Mouse (Mus musculus): ENCODE data around the gene Tardbp. TPM values are rescaled to one million over a fixed set of nuclear protein-coding genes. Genes with fewer than 3 reads are reported as not detected.

Gene Tardbp
- total and polyA plus RNA-seq, 3 experiments: 211 to 455 TPM; not detected in 1

- no peak for DNase-seq (ENCODE audit: low read depth, low spot score)
- H3K9ac ChIP-seq (ENCODE audit: control insufficient read depth, low read depth, low read length, poor library complexity, severe bottlenecking): no peak within 1 kb of the TSS
- no peaks in the 10 kb centered on the region for H3K79me2 ChIP-seq (ENCODE audit: control insufficient read depth, insufficient read depth, low read length, poor library complexity)
- H3K9me3 ChIP-seq (replicated peaks; ENCODE audit: insufficient read depth, low read length): no peaks in the 10 kb centered on the region
- H3K27ac ChIP-seq (ENCODE audit: control insufficient read depth, low read depth, low read length): no peak within 1 kb of the TSS
- no peaks in the 10 kb centered on the region for H3K27me3 ChIP-seq (ENCODE audit: control insufficient read depth in 1 of 2, insufficient read depth in 2 of 2, low read length in 2 of 2)
- H3K36me3 ChIP-seq (ENCODE audit: control insufficient read depth in 1 of 2, insufficient read depth in 2 of 2, low read length in 2 of 2): no peaks in the 10 kb centered on the region
- H3K4me3 ChIP-seq (ENCODE audit: control insufficient read depth in 1 of 2, insufficient read depth in 1 of 2, low read depth in 2 of 2, low read length in 2 of 2): no peak within 1 kb of the TSS
- 0 out of 4 replicates have a peak, but pooled peaks cover 0 to 3% of the 10 kb centered on the region in 2 experiments for H3K4me1 ChIP-seq (ENCODE audit: control insufficient read depth in 1 of 2, insufficient read depth in 2 of 2, low read length in 2 of 2)
- TF ChIP-seq BHLHE40 (IDR thresholded peaks at IDR 0.05; ENCODE audit: borderline replicate concordance, low read depth, low read length): no peak
- TF ChIP-seq ZKSCAN1 (IDR thresholded peaks at IDR 0.05; ENCODE audit: low read depth, low read length): no peak
- no peak for TF ChIP-seq ETS1 (IDR thresholded peaks at IDR 0.05; ENCODE audit: low read depth, low read length)
- no peak for TF ChIP-seq MXI1 (IDR thresholded peaks at IDR 0.05; ENCODE audit: low read depth, low read length)
- TF ChIP-seq CHD1 (IDR thresholded peaks at IDR 0.05; ENCODE audit: low read depth, low read length): no peak
- TF ChIP-seq MYC (IDR thresholded peaks at IDR 0.05; ENCODE audit: low read depth, low read length): no peak
- TF ChIP-seq GABPA (IDR thresholded peaks at IDR 0.05; ENCODE audit: low read depth, low read length): no peak
- TF ChIP-seq UBTF (IDR thresholded peaks at IDR 0.05; ENCODE audit: borderline replicate concordance, insufficient read depth, low read depth, low read length): no peak
- no peak for TF ChIP-seq CTCF (IDR thresholded peaks at IDR 0.05 in 2 of 3, conservative IDR thresholded peaks at IDR 0.05 in 1 of 3; ENCODE audit: control insufficient read depth in 1 of 3, insufficient read depth in 1 of 3, low read depth in 2 of 3, low read length in 3 of 3, poor library complexity in 1 of 3, severe bottlenecking in 1 of 3)
- TF ChIP-seq SMC3 (IDR thresholded peaks at IDR 0.05; ENCODE audit: low read depth, low read length): no peak
- no peak for TF ChIP-seq JUND (IDR thresholded peaks at IDR 0.05; ENCODE audit: low read depth, low read length)
- TF ChIP-seq MEF2A (IDR thresholded peaks at IDR 0.05; ENCODE audit: extremely low read depth, insufficient replicate concordance, low read depth, low read length, poor library complexity, severe bottlenecking): no peak
- TF ChIP-seq TBP (IDR thresholded peaks at IDR 0.05; ENCODE audit: low read depth, low read length): no peak
- TF ChIP-seq ZC3H11A (IDR thresholded peaks at IDR 0.05; ENCODE audit: low read depth, low read length): no peak
- no peak for TF ChIP-seq RAD21 (IDR thresholded peaks at IDR 0.05; ENCODE audit: low read depth, low read length)
- TF ChIP-seq HCFC1 (IDR thresholded peaks at IDR 0.05; ENCODE audit: low read depth, low read length): no peak
- TF ChIP-seq SIN3A (IDR thresholded peaks at IDR 0.05; ENCODE audit: low read length): no peak
Measured at GRCm38 (mm10) chr4:148602357-148603120, 24.3 kb downstream of the Tardbp start, which contains the start of gene Masp2. TSS of gene Masp2 (plus strand) at chr4:148602554.

- H3K4me3 ChIP-seq (ENCODE audit: control insufficient read depth in 1 of 2, insufficient read depth in 1 of 2, low read depth in 2 of 2, low read length in 2 of 2): no peak overlapping the region
- H3K36me3 ChIP-seq (ENCODE audit: control insufficient read depth in 1 of 2, insufficient read depth in 2 of 2, low read length in 2 of 2): no peaks in the 10 kb centered on the region; a peak in 1 of 4 replicates
- no peak for TF ChIP-seq ZNF384 (IDR thresholded peaks at IDR 0.05; ENCODE audit: low read depth, low read length)
- no peak for TF ChIP-seq MAX (IDR thresholded peaks at IDR 0.05; ENCODE audit: low read length)
- no peak for TF ChIP-seq TBP (IDR thresholded peaks at IDR 0.05; ENCODE audit: low read depth, low read length)
- TF ChIP-seq UBTF (IDR thresholded peaks at IDR 0.05; ENCODE audit: borderline replicate concordance, insufficient read depth, low read depth, low read length): no peak
- TF ChIP-seq MXI1 (IDR thresholded peaks at IDR 0.05; ENCODE audit: low read depth, low read length): no peak
- TF ChIP-seq MEF2A (IDR thresholded peaks at IDR 0.05; ENCODE audit: extremely low read depth, insufficient replicate concordance, low read depth, low read length, poor library complexity, severe bottlenecking): no peak
- TF ChIP-seq E2F4 (IDR thresholded peaks at IDR 0.05; ENCODE audit: borderline replicate concordance, low read depth, low read length): no peak
- no peak for TF ChIP-seq POLR2AphosphoS5 (IDR thresholded peaks at IDR 0.05; ENCODE audit: borderline replicate concordance, low read depth, low read length)
- no peak for TF ChIP-seq MAFK (IDR thresholded peaks at IDR 0.05; ENCODE audit: borderline replicate concordance, low read depth, low read length)
- TF ChIP-seq GATA1 (IDR thresholded peaks at IDR 0.05; ENCODE audit: low read depth, low read length): no peak
- no peak for TF ChIP-seq CHD2 (IDR thresholded peaks at IDR 0.05; ENCODE audit: low read length)
- no peak for TF ChIP-seq TAL1 (IDR thresholded peaks at IDR 0.05; ENCODE audit: low read length)
- TF ChIP-seq ELF1 (IDR thresholded peaks at IDR 0.05; ENCODE audit: low read depth, low read length): no peak
- no peak for TF ChIP-seq NRF1 (IDR thresholded peaks at IDR 0.05; ENCODE audit: insufficient read depth, low read depth, low read length, poor library complexity, severe bottlenecking)
- no peak for TF ChIP-seq CTCF (IDR thresholded peaks at IDR 0.05 in 2 of 3, conservative IDR thresholded peaks at IDR 0.05 in 1 of 3; ENCODE audit: control insufficient read depth in 1 of 3, insufficient read depth in 1 of 3, low read depth in 2 of 3, low read length in 3 of 3, poor library complexity in 1 of 3, severe bottlenecking in 1 of 3)
- TF ChIP-seq RCOR1 (IDR thresholded peaks at IDR 0.05; ENCODE audit: low read depth, low read length): no peak
- TF ChIP-seq ZMIZ1 (IDR thresholded peaks at IDR 0.05; ENCODE audit: low read depth, low read length): no peak
- H3K9me3 ChIP-seq (replicated peaks; ENCODE audit: insufficient read depth, low read length): no peaks in the 10 kb centered on the region
- DNase-seq (ENCODE audit: low read depth, low spot score): no peak
- H3K4me1 ChIP-seq (ENCODE audit: control insufficient read depth in 1 of 2, insufficient read depth in 2 of 2, low read length in 2 of 2): 0 out of 4 replicates have a peak, but pooled peaks cover 0 to 3% of the 10 kb centered on the region in 2 experiments
- no peak overlapping the region for H3K9ac ChIP-seq (ENCODE audit: control insufficient read depth, low read depth, low read length, poor library complexity, severe bottlenecking)
- H3K27ac ChIP-seq (ENCODE audit: control insufficient read depth, low read depth, low read length): no peak overlapping the region
- no peaks in the 10 kb centered on the region for H3K27me3 ChIP-seq (ENCODE audit: control insufficient read depth in 1 of 2, insufficient read depth in 2 of 2, low read length in 2 of 2)
- no peaks in the 10 kb centered on the region for H3K79me2 ChIP-seq (ENCODE audit: control insufficient read depth, insufficient read depth, low read length, poor library complexity)
Measured at GRCm38 (mm10) chr4:148601871-148602270, 24.9 kb downstream of the Tardbp start.

Measured in MEL (cell line).